Comparison of ENCODE assay signal across 8 mouse cellular contexts in the genomic region with DNA sequence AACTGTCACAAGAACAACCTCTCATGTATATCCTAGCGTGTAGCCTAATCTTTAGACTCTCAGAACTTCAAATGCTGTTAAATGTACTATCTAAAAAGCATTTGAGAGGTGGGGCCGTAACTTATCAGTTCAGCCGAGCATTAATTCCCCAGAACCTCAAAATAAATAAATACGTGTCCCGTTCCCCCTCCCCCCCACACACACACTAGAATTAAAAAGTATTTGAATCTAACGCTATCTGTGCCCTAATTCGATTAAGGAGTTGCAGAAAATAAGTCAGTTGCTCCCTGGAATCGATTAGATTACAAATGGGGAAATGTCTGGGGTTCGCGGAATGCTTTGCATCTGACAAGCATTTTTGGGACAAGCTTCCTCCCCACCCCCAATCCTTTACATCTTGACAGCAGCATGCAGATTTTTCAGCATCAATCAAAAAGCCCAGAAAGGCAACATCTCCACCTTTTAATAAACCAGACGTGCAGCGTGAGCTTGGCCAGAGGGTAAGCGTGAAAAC. TPM values are rescaled to one million over a fixed set of nuclear protein-coding genes. Genes with fewer than 3 reads are reported as not detected.
DNase-seq lines count a peak whose midpoint lies in the region; ATAC-seq and TF ChIP-seq lines count a peak whose summit lies in the region.

No protein-coding gene starts in this region.

- TF ChIP-seq CTCF in liver, adult 2 months (IDR thresholded peaks at IDR 0.05; ENCODE audit: low read depth, low read length), result no peak

- no peaks in the 10 kb centered on the region for H3K27me3 ChIP-seq in liver, adult 2 months (ENCODE audit: control insufficient read depth, insufficient read depth, low read length)
- peaks cover 4% of the 10 kb centered on the region; the same call in 1 of the 2 replicates for H3K27me3 ChIP-seq in forebrain, embryonic 11.5 days (ENCODE audit: control insufficient read depth, insufficient read depth, low read length)
- H3K27me3 ChIP-seq in liver, embryonic 13.5 days, result peaks cover 58% of the 10 kb centered on the region
- H3K27me3 ChIP-seq in stomach, embryonic 15.5 days (replicated peaks), result no peaks in the 10 kb centered on the region

- H3K36me3 ChIP-seq in liver, adult 2 months (ENCODE audit: control insufficient read depth, insufficient read depth, low read length), result no peaks in the 10 kb centered on the region; the same call in 1 of the 2 replicates
- H3K36me3 ChIP-seq in forebrain, embryonic 11.5 days (ENCODE audit: control insufficient read depth, insufficient read depth, low read length), result no peaks in the 10 kb centered on the region
- no peaks in the 10 kb centered on the region for H3K36me3 ChIP-seq in liver, embryonic 13.5 days
- no peaks in the 10 kb centered on the region for H3K36me3 ChIP-seq in stomach, embryonic 15.5 days

- DNase-seq in liver, adult 2 months (ENCODE audit: extremely low read depth, low read depth, low spot score), result peak; percentile 57
- DNase-seq in liver, result no peak
- no peak for DNase-seq in forebrain, embryonic 11.5 days (ENCODE audit: low spot score)
- no peak for DNase-seq in liver, embryonic 13.5 days
- no peak for DNase-seq in thymus, postnatal 0 days (ENCODE audit: low spot score)
- DNase-seq in B cell, adult 2 months, result no peak
- DNase-seq in kidney, postnatal 10 days, result no peak

- TF ChIP-seq POLR2A in liver, adult 2 months (IDR thresholded peaks at IDR 0.05; ENCODE audit: extremely low read depth, insufficient read depth, low read length), result no peak

- WGBS in liver, adult 2 months, result 6% methylated on average over 13 of the region's 13 CpGs
- WGBS in forebrain, embryonic 11.5 days, result 10% methylated on average over 13 of the region's 13 CpGs
- 14% methylated on average over 13 of the region's 13 CpGs for WGBS in liver, embryonic 13.5 days (ENCODE audit: insufficient replicate concordance)
- WGBS in stomach, embryonic 15.5 days, result 10% methylated on average over 13 of the region's 13 CpGs

- peak overlapping the region; percentile 77 for H3K9ac ChIP-seq in liver, adult 2 months (ENCODE audit: low read depth, low read length)
- H3K9ac ChIP-seq in forebrain, embryonic 11.5 days (ENCODE audit: low read length), result peak overlapping the region; percentile 84
- H3K9ac ChIP-seq in liver, embryonic 13.5 days, result 0 out of 2 replicates have a peak overlapping the region, but pooled peaks have one; percentile 65
- H3K9ac ChIP-seq in stomach, embryonic 15.5 days, result peak overlapping the region; percentile 61; the same call in 1 of the 2 replicates

- peak overlapping the region; percentile 70 for H3K4me3 ChIP-seq in liver, adult 2 months (ENCODE audit: insufficient read depth, low read depth, low read length)
- peak overlapping the region; percentile 56 for H3K4me3 ChIP-seq in forebrain, embryonic 11.5 days (ENCODE audit: low read depth, low read length)
- peak overlapping the region; percentile 61 for H3K4me3 ChIP-seq in liver, embryonic 13.5 days (replicated peaks)
- H3K4me3 ChIP-seq in stomach, embryonic 15.5 days (replicated peaks), result peak overlapping the region; percentile 69

- H3K4me2 ChIP-seq in forebrain, embryonic 11.5 days (ENCODE audit: low read depth, low read length, severe bottlenecking), result peak overlapping the region; percentile 100
- H3K4me2 ChIP-seq in liver, embryonic 13.5 days, result peak overlapping the region; percentile 87
- peak overlapping the region; percentile 98 for H3K4me2 ChIP-seq in stomach, embryonic 15.5 days

- H3K4me1 ChIP-seq in liver, adult 2 months (ENCODE audit: control insufficient read depth, insufficient read depth, low read length), result peaks cover 8% of the 10 kb centered on the region
- peaks cover 23% of the 10 kb centered on the region for H3K4me1 ChIP-seq in forebrain, embryonic 11.5 days (replicated peaks; ENCODE audit: control insufficient read depth, insufficient read depth, low read length)
- H3K4me1 ChIP-seq in liver, embryonic 13.5 days (replicated peaks), result peaks cover 44% of the 10 kb centered on the region
- H3K4me1 ChIP-seq in stomach, embryonic 15.5 days, result peaks cover 7% of the 10 kb centered on the region; the same call in 1 of the 2 replicates

- ATAC-seq in forebrain, embryonic 11.5 days (replicated peaks; ENCODE audit: low FRiP score), result no peak
- peak; percentile 63 for ATAC-seq in liver, embryonic 13.5 days (ENCODE audit: low read depth)
- no peak for ATAC-seq in stomach, embryonic 15.5 days (ENCODE audit: insufficient read depth, low FRiP score, low read depth)

- 0 out of 2 replicates have a peak overlapping the region, but pooled peaks have one; percentile 19 for H3K27ac ChIP-seq in liver, adult 2 months (replicated peaks; ENCODE audit: insufficient read depth, low read depth, low read length)
- no peak overlapping the region for H3K27ac ChIP-seq in forebrain, embryonic 11.5 days (ENCODE audit: low read depth, low read length)
- H3K27ac ChIP-seq in liver, embryonic 13.5 days, result no peak overlapping the region
- H3K27ac ChIP-seq in stomach, embryonic 15.5 days, result no peak overlapping the region

- H3K9me3 ChIP-seq in forebrain, embryonic 11.5 days (ENCODE audit: control insufficient read depth, low read length), result no peaks in the 10 kb centered on the region
- no peaks in the 10 kb centered on the region for H3K9me3 ChIP-seq in liver, embryonic 13.5 days (replicated peaks)
- H3K9me3 ChIP-seq in stomach, embryonic 15.5 days, result no peaks in the 10 kb centered on the region

- H3K79me2 ChIP-seq in liver, adult 2 months (ENCODE audit: control insufficient read depth, insufficient read depth, low read length), result no peaks in the 10 kb centered on the region; the same call in 1 of the 2 replicates

RNA-seq across cellular contexts. Expression of gene Trim2, which starts 48.1 kb away (rescaled TPM):
- total RNA-seq in liver, adult 2 months (2014; rRNA removed), result 10.0 and 11.1 TPM in 2 replicates
- polyA plus RNA-seq in liver, adult 2 months (2012; rRNA removed), result 26.3 and 27.4 TPM in 2 replicates
- polyA plus RNA-seq in forebrain, embryonic 11.5 days (2014; fragmentation: Nextera tagmentation; extraction: Ambion mirVana), result 63.0 and 70.3 TPM in 2 replicates
- polyA plus RNA-seq in liver, embryonic 13.5 days (2015; fragmentation: Nextera tagmentation; extraction: Ambion mirVana), result 3.9 and 4.8 TPM in 2 replicates
- 27.9 and 31.7 TPM in 2 replicates for polyA plus RNA-seq in stomach, embryonic 15.5 days (2015; fragmentation: Nextera tagmentation; extraction: Ambion mirVana)
- 1.3 and 1.9 TPM in 2 replicates for polyA plus RNA-seq in thymus, postnatal 0 days (2015; fragmentation: Nextera tagmentation; extraction: Ambion mirVana)
